Mouse (Mus musculus): Measurements from ENCODE around the gene Wdtc1. TPM values are rescaled to one million over a fixed set of nuclear protein-coding genes. Genes with fewer than 3 reads are reported as not detected.

Wdtc1 gene
- polyA plus RNA-seq, 1 experiment: 21.7 TPM

GRCm38 (mm10) chr4:133354641-133355040, 1.4 kb upstream of the Wdtc1 start:
- H3K4me1 ChIP-seq (ENCODE audit: control insufficient read depth, insufficient read depth, low read length): no peaks in the 10 kb centered on the region; the same call in 1 of the 2 replicates
- TF ChIP-seq CTCF (IDR thresholded peaks at IDR 0.05; ENCODE audit: borderline replicate concordance, insufficient read depth, low read length) (no peak), POLR2A (IDR thresholded peaks at IDR 0.05; ENCODE audit: low read depth, low read length) (no peak)
- no peak overlapping the region for H3K4me3 ChIP-seq (ENCODE audit: insufficient read depth, low read length)
- H3K27ac ChIP-seq (ENCODE audit: insufficient read depth, low read length): no peak overlapping the region

- Histone ChIP-seq H3K4me1 (ENCODE audit: control insufficient read depth, insufficient read depth, low read length) (peaks cover 1% of the 10 kb centered on the region; the same call in 1 of the 2 replicates), H3K4me3 (ENCODE audit: insufficient read depth, low read length) (no peak overlapping the region), H3K27ac (ENCODE audit: insufficient read depth, low read length) (no peak overlapping the region)
- TF ChIP-seq POLR2A (IDR thresholded peaks at IDR 0.05; ENCODE audit: low read depth, low read length): no peak
- TF ChIP-seq CTCF (IDR thresholded peaks at IDR 0.05; ENCODE audit: borderline replicate concordance, insufficient read depth, low read length): no peak
Observed at GRCm38 (mm10) chr4:133352797-133353196, 484 bp downstream of the Wdtc1 start.

- Histone ChIP-seq H3K27ac (ENCODE audit: insufficient read depth, low read length) (peak overlapping the region; percentile 82), H3K4me1 (ENCODE audit: control insufficient read depth, insufficient read depth, low read length) (0 out of 2 replicates have a peak, but pooled peaks cover 2% of the 10 kb centered on the region), H3K4me3 (ENCODE audit: insufficient read depth, low read length) (no peak overlapping the region)
- TF ChIP-seq POLR2A (IDR thresholded peaks at IDR 0.05; ENCODE audit: low read depth, low read length) (no peak), CTCF (IDR thresholded peaks at IDR 0.05; ENCODE audit: borderline replicate concordance, insufficient read depth, low read length) (no peak)
Observed at GRCm38 (mm10) chr4:133348051-133348775, 5.1 kb downstream of the Wdtc1 start.

GRCm38 (mm10) chr4:133347624-133348023, 5.7 kb downstream of the Wdtc1 start:
- 0 out of 2 replicates have a peak, but pooled peaks cover 2% of the 10 kb centered on the region for H3K4me1 ChIP-seq (ENCODE audit: control insufficient read depth, insufficient read depth, low read length)
- peak overlapping the region; percentile 82 for H3K27ac ChIP-seq (ENCODE audit: insufficient read depth, low read length)
- TF ChIP-seq CTCF (IDR thresholded peaks at IDR 0.05; ENCODE audit: borderline replicate concordance, insufficient read depth, low read length) (peak; percentile 27; the same call in 1 of the 2 replicates), POLR2A (IDR thresholded peaks at IDR 0.05; ENCODE audit: low read depth, low read length) (no peak)

GRCm38 (mm10) chr4:133346577-133346976, 6.7 kb downstream of the Wdtc1 start:
- 0 out of 2 replicates have a peak, but pooled peaks cover 2% of the 10 kb centered on the region for H3K4me1 ChIP-seq (ENCODE audit: control insufficient read depth, insufficient read depth, low read length)
- no peak overlapping the region for H3K27ac ChIP-seq (ENCODE audit: insufficient read depth, low read length)
- no peak overlapping the region for H3K4me3 ChIP-seq (ENCODE audit: insufficient read depth, low read length)
- TF ChIP-seq POLR2A (IDR thresholded peaks at IDR 0.05; ENCODE audit: low read depth, low read length) (no peak), CTCF (IDR thresholded peaks at IDR 0.05; ENCODE audit: borderline replicate concordance, insufficient read depth, low read length) (no peak)

More at GRCm38 (mm10) chr4:133347624-133348023, 5.7 kb downstream of the Wdtc1 start:
- H3K4me3 ChIP-seq (ENCODE audit: insufficient read depth, low read length): no peak overlapping the region

GRCm38 (mm10) chr4:133345702-133346101, 7.6 kb downstream of the Wdtc1 start:
- Histone ChIP-seq H3K27ac (ENCODE audit: insufficient read depth, low read length) (no peak overlapping the region), H3K4me3 (ENCODE audit: insufficient read depth, low read length) (no peak overlapping the region), H3K4me1 (ENCODE audit: control insufficient read depth, insufficient read depth, low read length) (0 out of 2 replicates have a peak, but pooled peaks cover 2% of the 10 kb centered on the region)
- TF ChIP-seq CTCF (IDR thresholded peaks at IDR 0.05; ENCODE audit: borderline replicate concordance, insufficient read depth, low read length) (no peak), POLR2A (IDR thresholded peaks at IDR 0.05; ENCODE audit: low read depth, low read length) (no peak)

GRCm38 (mm10) chr4:133344112-133344511, 9.2 kb downstream of the Wdtc1 start:
- TF ChIP-seq CTCF (IDR thresholded peaks at IDR 0.05; ENCODE audit: borderline replicate concordance, insufficient read depth, low read length) (peak; percentile 22; the same call in 1 of the 2 replicates), POLR2A (IDR thresholded peaks at IDR 0.05; ENCODE audit: low read depth, low read length) (no peak)
- Histone ChIP-seq H3K4me1 (ENCODE audit: control insufficient read depth, insufficient read depth, low read length) (0 out of 2 replicates have a peak, but pooled peaks cover 2% of the 10 kb centered on the region), H3K27ac (ENCODE audit: insufficient read depth, low read length) (no peak overlapping the region), H3K4me3 (ENCODE audit: insufficient read depth, low read length) (no peak overlapping the region)

- no peak overlapping the region for H3K27ac ChIP-seq (ENCODE audit: insufficient read depth, low read length)
- no peak overlapping the region for H3K4me3 ChIP-seq (ENCODE audit: insufficient read depth, low read length)
- no peaks in the 10 kb centered on the region for H3K4me1 ChIP-seq (ENCODE audit: control insufficient read depth, insufficient read depth, low read length)
- no peak for TF ChIP-seq CTCF (IDR thresholded peaks at IDR 0.05; ENCODE audit: borderline replicate concordance, insufficient read depth, low read length)
Observed at GRCm38 (mm10) chr4:133340217-133340616, 13.1 kb downstream of the Wdtc1 start.

GRCm38 (mm10) chr4:133339148-133339749, 14.0 kb downstream of the Wdtc1 start:
- TF ChIP-seq POLR2A (IDR thresholded peaks at IDR 0.05; ENCODE audit: low read depth, low read length) (peak; percentile 65), CTCF (IDR thresholded peaks at IDR 0.05; ENCODE audit: borderline replicate concordance, insufficient read depth, low read length) (no peak)
- no peak overlapping the region for H3K27ac ChIP-seq (ENCODE audit: insufficient read depth, low read length)
- no peaks in the 10 kb centered on the region for H3K4me1 ChIP-seq (ENCODE audit: control insufficient read depth, insufficient read depth, low read length)
- peak overlapping the region; percentile 53 for H3K4me3 ChIP-seq (ENCODE audit: insufficient read depth, low read length)
